Mouse (Mus musculus) G1E (cell line): ENCODE data around the gene Prss12. TPM values are rescaled to one million over a fixed set of nuclear protein-coding genes. Genes with fewer than 3 reads are reported as not detected.

Experiments used
- ATAC-seq: 2 replicates; pipeline ENCODE4 v1.8.0; 2016; ENCODE audit warnings: mild to moderate bottlenecking; ENCODE audit not compliant: insufficient number of reproducible peaks, poor library complexity, low FRiP score, severe bottlenecking; ENCODE audit errors: extremely low read depth
- DNase-seq: peaks from one replicate; pipeline ENCODE4 v3.0.0; 2012; ENCODE audit warnings: low spot score
- H3K27me3 ChIP-seq: 2 replicates; pipeline ENCODE4 v1.6.1; 2012; ENCODE audit warnings: mild to moderate bottlenecking, low read length, inconsistent platforms; ENCODE audit not compliant: insufficient read depth
- H3K36me3 ChIP-seq: replicated peaks from 2 replicates; pipeline ENCODE3; 2012; ENCODE audit warnings: mild to moderate bottlenecking, inconsistent platforms
- H3K4me1 ChIP-seq: 2 replicates; pipeline ENCODE4 v1.6.1; 2012; ENCODE audit warnings: low read depth, low read length, inconsistent platforms, mixed read lengths; ENCODE audit not compliant: insufficient read depth
- H3K4me3 ChIP-seq: 2 replicates; pipeline ENCODE4 v1.5.1; 2012; ENCODE audit warnings: low read depth, mild to moderate bottlenecking, inconsistent platforms, low read length, moderate library complexity, mixed read lengths
- H3K9me3 ChIP-seq: replicated peaks from 2 replicates; pipeline ENCODE4 v1.6.1; 2012; ENCODE audit warnings: inconsistent platforms
- CTCF ChIP-seq: IDR thresholded peaks from 2 replicates; pipeline ENCODE4 v1.5.1; 2012; ENCODE audit warnings: low read depth, low read length, inconsistent platforms, mixed read lengths
- GATA1 ChIP-seq: IDR thresholded peaks from 2 replicates; pipeline ENCODE4 v1.6.1; 2012; ENCODE audit warnings: borderline replicate concordance, low read length, inconsistent platforms, mixed read lengths
- GATA2 ChIP-seq: IDR thresholded peaks from 2 replicates; pipeline ENCODE4 v1.6.1; 2012; ENCODE audit warnings: low read depth, low read length, inconsistent platforms, borderline replicate concordance
- POLR2AphosphoS5 ChIP-seq: IDR thresholded peaks from 2 replicates; pipeline ENCODE4 v1.6.1; 2012; ENCODE audit warnings: low read depth, low read length, inconsistent platforms; ENCODE audit not compliant: insufficient replicate concordance
- TAL1 ChIP-seq: conservative IDR thresholded peaks from 2 replicates; pipeline ENCODE4 v1.6.1; 2012; ENCODE audit warnings: low read depth, low read length, inconsistent platforms, mixed read lengths
- polyA plus RNA-seq: library from polyadenylated mRNA; stranded (reverse); fragments of >175 nt; gene quantifications from 2 replicates; pipeline ENCODE4 v1.2.3, GENCODE M21; 2012
- total RNA-seq, 2 experiments: library from RNA; stranded (forward) in 1 of 2; stranded (reverse) in 1 of 2; fragments of 200-1000 nt in 1 of 2; fragments of >200 nt in 1 of 2; fragmentation: Nextera tagmentation in 1 of 2; gene quantifications; 2 replicates each; pipeline ENCODE4 v1.2.3; 2014 to 2017

Prss12 gene
- total and polyA plus RNA-seq, 3 experiments: 0.05 TPM; not detected in 2

DNA sequence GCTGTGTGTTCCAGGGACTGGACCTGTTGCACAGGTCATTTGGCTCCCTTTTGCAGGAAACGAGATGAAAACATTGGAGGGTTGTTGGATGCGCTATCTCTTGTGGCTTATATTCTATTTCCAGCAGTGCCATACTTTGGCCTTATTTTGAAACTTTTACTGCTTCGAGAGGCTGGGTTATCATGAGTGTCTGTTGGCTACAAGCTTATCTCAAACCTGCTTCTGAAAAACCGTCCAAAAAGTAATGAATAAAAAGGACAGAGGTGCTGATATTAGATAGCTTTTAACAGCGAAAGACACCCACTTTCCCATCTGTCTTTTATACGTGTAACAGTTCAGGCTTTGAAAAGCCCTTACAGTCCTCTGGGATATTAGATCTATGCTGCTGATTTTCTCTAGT lies 107.2 kb downstream of the Prss12 start:
- ATAC-seq (no peak), DNase-seq (no peak)
- no peaks in the 10 kb centered on the region for H3K4me1 ChIP-seq
- H3K27me3 ChIP-seq: no peaks in the 10 kb centered on the region
- TF ChIP-seq GATA1 (no peak), POLR2AphosphoS5 (no peak), GATA2 (no peak), TAL1 (no peak), CTCF (no peak)
- H3K9me3 ChIP-seq: peaks cover 7% of the 10 kb centered on the region
- H3K36me3 ChIP-seq: no peaks in the 10 kb centered on the region
- no peak overlapping the region for H3K4me3 ChIP-seq

DNA sequence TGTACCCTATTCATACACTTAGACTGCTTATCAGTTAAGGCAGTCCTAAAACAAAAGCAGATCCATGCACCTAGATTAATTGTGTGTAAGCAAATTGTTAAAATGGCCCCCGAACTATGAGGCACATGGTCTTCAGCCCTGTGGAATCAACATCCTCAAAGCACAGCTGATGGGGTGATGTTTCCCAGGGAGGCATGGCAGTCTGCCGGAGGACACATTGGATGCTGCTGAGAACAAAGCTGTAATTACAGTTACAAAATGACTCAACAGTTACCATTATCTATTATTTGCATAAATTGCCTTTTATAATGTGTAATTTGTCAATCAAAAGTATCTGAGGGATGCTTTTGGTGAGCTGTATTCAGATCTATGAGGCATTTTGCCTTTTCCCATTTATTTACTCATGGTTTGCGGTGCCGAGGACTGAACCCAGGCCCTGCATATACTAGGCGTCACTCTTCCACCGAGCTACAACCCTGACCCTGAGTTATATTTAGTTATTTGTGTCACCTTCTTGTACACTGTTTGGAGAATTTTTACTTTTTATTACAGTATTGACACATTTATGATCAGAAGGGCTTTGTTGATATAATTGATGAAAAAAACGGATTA lies 108.6 kb downstream of the Prss12 start:
- Histone ChIP-seq H3K36me3 (no peaks in the 10 kb centered on the region), H3K27me3 (no peaks in the 10 kb centered on the region), H3K4me1 (no peaks in the 10 kb centered on the region), H3K9me3 (peaks cover 7% of the 10 kb centered on the region), H3K4me3 (no peak overlapping the region)
- DNase-seq (no peak), ATAC-seq (no peak)
- no peak for TF ChIP-seq GATA1

Other genes with a start within 250 kb of the Prss12 start
- gene Synpo2, start 210.8 kb upstream of the Prss12 start, total RNA-seq (2014; fragmentation: Nextera tagmentation): not detected in 2 replicates
- 0.17 and 0.22 TPM in 2 replicates for gene Synpo2, start 210.8 kb upstream of the Prss12 start, total RNA-seq (2017)
- gene Synpo2, start 210.8 kb upstream of the Prss12 start, polyA plus RNA-seq: not detected in 2 replicates
- not detected in 2 replicates for gene Sec24d, start 179.5 kb upstream of the Prss12 start, total RNA-seq (2014; fragmentation: Nextera tagmentation)
- 0.12 and 0.49 TPM in 2 replicates for gene Sec24d, start 179.5 kb upstream of the Prss12 start, total RNA-seq (2017)
- gene Sec24d, start 179.5 kb upstream of the Prss12 start, polyA plus RNA-seq: not detected in 2 replicates
- 36.9 and 41.2 TPM in 2 replicates for gene Mettl14, start 60.8 kb upstream of the Prss12 start, total RNA-seq (2014; fragmentation: Nextera tagmentation)
- gene Mettl14, start 60.8 kb upstream of the Prss12 start, total RNA-seq (2017): 18.8 and 29.2 TPM in 2 replicates
- 10.4 and 12.9 TPM in 2 replicates for gene Mettl14, start 60.8 kb upstream of the Prss12 start, polyA plus RNA-seq
- gene Ndst3, start 243.9 kb downstream of the Prss12 start, total RNA-seq (2014; fragmentation: Nextera tagmentation): not detected in 2 replicates
- gene Ndst3, start 243.9 kb downstream of the Prss12 start, total RNA-seq (2017): 0.12 and 0.27 TPM in 2 replicates
- not detected in 2 replicates for gene Ndst3, start 243.9 kb downstream of the Prss12 start, polyA plus RNA-seq